Comparison of ENCODE assay signal across 28 mouse cellular contexts in the genomic region with DNA sequence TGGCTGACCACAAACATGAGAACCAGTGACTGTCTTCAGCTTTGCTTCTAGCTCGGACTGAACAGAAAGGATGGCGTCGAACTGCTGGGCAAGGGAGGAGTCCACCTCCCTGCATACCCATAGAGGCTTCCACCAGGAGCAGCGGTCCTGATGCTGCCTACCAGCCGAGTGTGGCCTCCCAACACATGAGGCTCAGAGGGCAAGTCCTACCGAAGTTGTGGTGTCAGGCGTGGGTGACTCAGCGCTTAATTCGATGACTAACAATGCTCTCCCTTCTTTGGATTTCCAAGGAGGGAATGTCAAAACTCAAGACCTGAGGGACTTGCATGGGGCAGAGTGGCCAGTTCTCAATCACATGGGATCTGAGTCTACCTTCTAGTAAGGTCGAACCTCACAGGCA. TPM values are rescaled to one million over a fixed set of nuclear protein-coding genes. Genes with fewer than 3 reads are reported as not detected.
DNase-seq lines count a peak whose midpoint lies in the region; ATAC-seq and TF ChIP-seq lines count a peak whose summit lies in the region.
"Had no signal": no experiment of that assay in that cellular context is flagged by ENCODE, and none has a peak within 500 bp of the region (broad histone marks: within the 10 kb centered on the region; RNA-seq: fewer than 3 reads in every experiment).

No protein-coding gene starts in this region.

- DNase-seq in 3T3-L1 (ENCODE audit: low read depth, low spot score) (peak; percentile 93), CH12.LX (ENCODE audit: extremely low read depth) (no peak)
- DNase-seq in midbrain, embryonic 11.5 days (ENCODE audit: low spot score, missing footprints): no peak
- DNase-seq in layer of hippocampus, postnatal 14 days (ENCODE audit: low spot score in 2 of 2): no peak
- no peak for DNase-seq in heart, adult 18-20 months
- DNase-seq in layer of hippocampus, adult 11-12 months (ENCODE audit: low spot score): no peak
- DNase-seq: cerebellum, adult 8-10 months; gastrocnemius, postnatal 25 days; heart, postnatal 36 days; kidney, adult 18-20 months; kidney, postnatal 10 days; liver, embryonic 13.5 days; lung, adult 2 months; lung, postnatal 14 days; right cerebral cortex, adult 18-20 months had no signal

- peaks cover 2% of the 10 kb centered on the region for H3K27me3 ChIP-seq in CH12.LX (replicated peaks)
- no peaks in the 10 kb centered on the region for H3K27me3 ChIP-seq in midbrain, embryonic 11.5 days (ENCODE audit: control insufficient read depth, insufficient read depth, low read length)
- H3K27me3 ChIP-seq: forebrain, embryonic 12.5 days; limb, embryonic 12.5 days; neural tube, embryonic 15.5 days had no signal

- in situ Hi-C loops in CH12.LX (cut with MboI; ENCODE audit: low pct_ligation_motif_present, low pct_unique_long_range_greater_than_20kb, low sequenced_read_pairs): loop anchor here (25.0 kb wide), 1 partner anchor 291 kb away; a partner anchor contains a TSS

- WGBS in midbrain, embryonic 11.5 days: 90% methylated on average over 10 of the region's 10 CpGs

- H3K9me3 ChIP-seq in CH12.LX (replicated peaks; ENCODE audit: low read length): peaks cover 8% of the 10 kb centered on the region
- H3K9me3 ChIP-seq in midbrain, embryonic 11.5 days (ENCODE audit: control insufficient read depth, low read length): no peaks in the 10 kb centered on the region
- H3K9me3 ChIP-seq: embryonic facial prominence, embryonic 10.5 days; G1E; limb, embryonic 12.5 days; neural tube, embryonic 15.5 days had no signal

- H3K4me2 ChIP-seq in CH12.LX (ENCODE audit: insufficient read depth, low read depth, poor library complexity, severe bottlenecking): no peak overlapping the region
- H3K4me2 ChIP-seq in midbrain, embryonic 11.5 days: no peak overlapping the region
- H3K4me2 ChIP-seq: forebrain, embryonic 12.5 days; hindbrain, embryonic 14.5 days; limb, embryonic 12.5 days; liver, embryonic 13.5 days; neural tube, embryonic 15.5 days had no signal

- H3K79me2 ChIP-seq in CH12.LX (replicated peaks; ENCODE audit: control insufficient read depth, extremely low read depth, insufficient read depth, poor library complexity, severe bottlenecking): no peaks in the 10 kb centered on the region

- no peak overlapping the region for H3K4me3 ChIP-seq in CH12.LX (replicated peaks in 1 of 3; ENCODE audit: low read depth in 2 of 3, low read length in 2 of 3, poor library complexity in 1 of 3)
- H3K4me3 ChIP-seq in midbrain, embryonic 11.5 days (ENCODE audit: low read depth, low read length): no peak overlapping the region
- H3K4me3 ChIP-seq: embryonic facial prominence, embryonic 10.5 days; forebrain, embryonic 12.5 days; limb, embryonic 12.5 days; liver, embryonic 13.5 days; neural tube, embryonic 15.5 days had no signal

- H3K4me1 ChIP-seq in CH12.LX (ENCODE audit: control insufficient read depth in 1 of 2, insufficient read depth in 2 of 2): peaks cover 6 to 12% of the 10 kb centered on the region in 2 experiments
- H3K4me1 ChIP-seq in midbrain, embryonic 11.5 days (ENCODE audit: control insufficient read depth, insufficient read depth, low read length): no peaks in the 10 kb centered on the region
- H3K4me1 ChIP-seq: embryonic facial prominence, embryonic 10.5 days; forebrain, embryonic 12.5 days had no signal

- ATAC-seq in common myeloid progenitor, adult 5-6 weeks (replicated peaks; ENCODE audit: low read depth, poor library complexity, severe bottlenecking): peak; percentile 56; the same call in 1 of the 2 replicates
- 0 out of 2 replicates have a peak, but pooled peaks have one; percentile 21 for ATAC-seq in megakaryocyte, adult 5-6 weeks (ENCODE audit: poor library complexity, severe bottlenecking)
- ATAC-seq in midbrain, embryonic 11.5 days (ENCODE audit: low FRiP score): no peak
- ATAC-seq: CD4-positive, CD25-positive, alpha-beta regulatory T cell, adult 4 months; midbrain, embryonic 16.5 days had no signal

- TF ChIP-seq RAD21 in CH12.LX (IDR thresholded peaks at IDR 0.05; ENCODE audit: low read depth, low read length): no peak

- dilution Hi-C loops in CH12.LX (cut with MboI; ENCODE audit: extremely low pct_ligation_motif_present, extremely low pct_unique_long_range_greater_than_20kb, low sequenced_read_pairs): no loop called here

- TF ChIP-seq EP300 in CH12.LX (IDR thresholded peaks at IDR 0.05; ENCODE audit: low read length): 0 out of 2 replicates have a peak, but pooled peaks have one; percentile 11

- H3K27ac ChIP-seq in CH12.LX (ENCODE audit: insufficient read depth, low read depth): no peak overlapping the region
- H3K27ac ChIP-seq in midbrain, embryonic 11.5 days (ENCODE audit: low read depth, low read length): no peak overlapping the region
- H3K27ac ChIP-seq: embryonic facial prominence, embryonic 10.5 days; forebrain, embryonic 12.5 days; hindbrain, embryonic 14.5 days; liver, embryonic 13.5 days; neural tube, embryonic 15.5 days had no signal

- H3K36me3 ChIP-seq in CH12.LX (replicated peaks in 1 of 2; ENCODE audit: control insufficient read depth in 1 of 2, insufficient read depth in 1 of 2, low read length in 1 of 2): no peaks in the 10 kb centered on the region
- H3K36me3 ChIP-seq in midbrain, embryonic 11.5 days (ENCODE audit: control insufficient read depth, insufficient read depth, low read length): no peaks in the 10 kb centered on the region
- H3K36me3 ChIP-seq: embryonic facial prominence, embryonic 10.5 days; forebrain, embryonic 12.5 days; G1E; limb, embryonic 12.5 days; liver, embryonic 13.5 days; neural tube, embryonic 15.5 days had no signal

- no peak overlapping the region for H3K9ac ChIP-seq in CH12.LX (ENCODE audit: insufficient read depth, low read depth)
- H3K9ac ChIP-seq in midbrain, embryonic 11.5 days (ENCODE audit: low read length): no peak overlapping the region
- H3K9ac ChIP-seq: forebrain, embryonic 12.5 days; hindbrain, embryonic 14.5 days; limb, embryonic 12.5 days; liver, embryonic 13.5 days; neural tube, embryonic 15.5 days had no signal

- TF ChIP-seq CTCF in CH12.LX (conservative IDR thresholded peaks at IDR 0.05 in 1 of 2, IDR thresholded peaks at IDR 0.05 in 1 of 2; ENCODE audit: low read depth in 2 of 2, low read length in 2 of 2): no peak

- no peak for TF ChIP-seq POLR2A in CH12.LX (IDR thresholded peaks at IDR 0.05; ENCODE audit: low read depth, low read length)

TF ChIP-seq in CH12.LX, 34 proteins besides CTCF, POLR2A, EP300 and RAD21:
- TF ChIP-seq ETS1 (conservative IDR thresholded peaks at IDR 0.05; ENCODE audit: low read depth, low read length): no peak
- no peak for TF ChIP-seq IRF4 (IDR thresholded peaks at IDR 0.05; ENCODE audit: low read depth, low read length)
- no peak for TF ChIP-seq JUND (conservative IDR thresholded peaks at IDR 0.05; ENCODE audit: low read depth, low read length)
- no peak for TF ChIP-seq GABPA (IDR thresholded peaks at IDR 0.05; ENCODE audit: insufficient replicate concordance, low read depth, low read length)
- no peak for TF ChIP-seq ELF1 (IDR thresholded peaks at IDR 0.05; ENCODE audit: low read depth, low read length)
- no peak for TF ChIP-seq TCF12 (IDR thresholded peaks at IDR 0.05; ENCODE audit: low read depth, low read length)
- no peak for TF ChIP-seq SIN3A (IDR thresholded peaks at IDR 0.05; ENCODE audit: low read length)
- TF ChIP-seq ZNF384 (IDR thresholded peaks at IDR 0.05; ENCODE audit: low read depth, low read length): no peak
- TF ChIP-seq CHD1 (IDR thresholded peaks at IDR 0.05; ENCODE audit: low read depth, low read length): no peak
- no peak for TF ChIP-seq HCFC1 (IDR thresholded peaks at IDR 0.05; ENCODE audit: low read depth, low read length)

RNA-seq across cellular contexts. Expression of a gene that starts 7.9 kb away (rescaled TPM):
- 0.04 and 0.08 TPM in 2 replicates for total RNA-seq in CH12.LX (2012; rRNA removed)
- 0.08 TPM in 1 of 2 replicates, not detected in the other for total RNA-seq in CH12.LX (2014; rRNA removed)
- 0.10 and 0.11 TPM in 2 replicates for polyA plus RNA-seq in CH12.LX (2012; ENCODE audit: insufficient read length, low read depth)
- 0.41 and 0.58 TPM in 2 replicates for total RNA-seq in common myeloid progenitor, adult 5-6 weeks (2017)
- total RNA-seq in megakaryocyte, adult 5-6 weeks (2015): not detected in 2 replicates
- not detected in 2 replicates for total RNA-seq in megakaryocyte, adult 5-6 weeks (2017)
- polyA plus RNA-seq in midbrain, embryonic 11.5 days (2014; fragmentation: Nextera tagmentation; extraction: Ambion mirVana): 1.7 and 1.8 TPM in 2 replicates
- 1 to 10 TPM; 1.4 to 5.1 TPM for total RNA-seq in layer of hippocampus, postnatal 14 days (2021)
- total RNA-seq in heart, adult 18-20 months (2021): 1 to 10 TPM; 5.8 to 6.6 TPM

RNA-seq across cellular contexts. Expression of a gene that starts 28.0 kb away (rescaled TPM):
- total RNA-seq in CH12.LX (2012; rRNA removed): 0.21 and 0.55 TPM in 2 replicates
- total RNA-seq in CH12.LX (2014; rRNA removed): not detected in 2 replicates
- polyA plus RNA-seq in CH12.LX (2012; ENCODE audit: insufficient read length, low read depth): 0.30 and 0.33 TPM in 2 replicates
- not detected in 2 replicates for total RNA-seq in common myeloid progenitor, adult 5-6 weeks (2017)
- not detected in 2 replicates for total RNA-seq in megakaryocyte, adult 5-6 weeks (2015)
- total RNA-seq in megakaryocyte, adult 5-6 weeks (2017): not detected in 2 replicates
- 0.34 and 0.43 TPM in 2 replicates for polyA plus RNA-seq in midbrain, embryonic 11.5 days (2014; fragmentation: Nextera tagmentation; extraction: Ambion mirVana)
- total RNA-seq in layer of hippocampus, postnatal 14 days (2021): not detected
- total RNA-seq in heart, adult 18-20 months (2021): under 1 TPM in 1 of 2 experiments, not detected in 1; 0.77 TPM
- total RNA-seq: G1E; gastrocnemius, postnatal 25 days; layer of hippocampus, adult 18-20 months; layer of hippocampus, postnatal 25 days; megakaryocyte-erythroid progenitor cell, adult 5-6 weeks had no signal
- polyA plus RNA-seq: forebrain, embryonic 12.5 days; G1E; hindbrain, embryonic 14.5 days; limb, embryonic 12.5 days; liver, embryonic 13.5 days; lung, adult 2 months; neural tube, embryonic 15.5 days had no signal

RNA-seq across cellular contexts. Expression of a gene that starts 42.4 kb away (rescaled TPM):
- total RNA-seq in CH12.LX (2012; rRNA removed) (8.8 and 10.6 TPM in 2 replicates), CH12.LX (2014; rRNA removed) (7.2 and 9.0 TPM in 2 replicates)
- polyA plus RNA-seq in CH12.LX (2012; ENCODE audit: insufficient read length, low read depth): 12.5 and 14.3 TPM in 2 replicates
- total RNA-seq in common myeloid progenitor, adult 5-6 weeks (2017): 8.6 and 10.3 TPM in 2 replicates
- 15.5 and 17.8 TPM in 2 replicates for total RNA-seq in megakaryocyte, adult 5-6 weeks (2015)
- total RNA-seq in megakaryocyte, adult 5-6 weeks (2017): 13.5 and 19.3 TPM in 2 replicates
- polyA plus RNA-seq in midbrain, embryonic 11.5 days (2014; fragmentation: Nextera tagmentation; extraction: Ambion mirVana): 33.1 and 33.5 TPM in 2 replicates
- 10 to 100 TPM; 32.3 to 32.4 TPM for total RNA-seq in layer of hippocampus, postnatal 14 days (2021)
- total RNA-seq in heart, adult 18-20 months (2021): 10 to 100 TPM; 47.5 to 50.4 TPM
